Mouse (Mus musculus) CD4-positive, CD25-positive, alpha-beta regulatory T cell, adult 9 weeks (primary cell): ENCODE measurements around the gene Rnf169. TPM values are rescaled to one million over a fixed set of nuclear protein-coding genes. Genes with fewer than 3 reads are reported as not detected.

Experiments
- polyA plus RNA-seq: library from polyadenylated mRNA; unstranded; fragments of 100-300 nt; shearing (Covaris generic); gene quantifications from one replicate; pipeline ENCODE4 v1.2.1, GENCODE M21; 2017

Rnf169 gene
- 4.3 TPM for polyA plus RNA-seq

DNA sequence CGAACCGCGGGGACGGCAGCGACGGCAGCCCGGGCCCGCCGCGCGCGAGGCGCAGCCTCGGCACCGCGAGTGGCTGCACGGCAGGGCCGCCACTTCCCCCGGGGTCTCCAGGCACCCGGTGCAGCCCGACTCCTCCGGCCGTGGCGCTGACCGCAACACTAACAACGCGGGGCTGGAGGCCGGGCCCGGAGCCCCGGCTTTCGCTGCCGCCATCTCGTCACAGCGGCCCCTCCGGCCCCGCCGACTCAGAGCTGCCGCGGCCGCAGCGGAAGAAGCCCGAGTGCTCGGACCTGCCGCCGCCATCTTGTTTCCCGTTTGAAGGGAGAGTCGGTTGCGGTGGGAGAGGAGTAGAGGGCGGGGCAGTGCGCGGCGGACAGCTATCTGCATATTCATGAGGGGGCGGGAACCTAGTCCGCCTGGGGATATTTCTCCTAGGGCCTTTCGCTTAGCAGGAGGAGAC, at the start of gene Rnf169:
Rnf169 (minus strand) TSS at position 317 of the 460 bp plus-strand sequence.

DNA sequence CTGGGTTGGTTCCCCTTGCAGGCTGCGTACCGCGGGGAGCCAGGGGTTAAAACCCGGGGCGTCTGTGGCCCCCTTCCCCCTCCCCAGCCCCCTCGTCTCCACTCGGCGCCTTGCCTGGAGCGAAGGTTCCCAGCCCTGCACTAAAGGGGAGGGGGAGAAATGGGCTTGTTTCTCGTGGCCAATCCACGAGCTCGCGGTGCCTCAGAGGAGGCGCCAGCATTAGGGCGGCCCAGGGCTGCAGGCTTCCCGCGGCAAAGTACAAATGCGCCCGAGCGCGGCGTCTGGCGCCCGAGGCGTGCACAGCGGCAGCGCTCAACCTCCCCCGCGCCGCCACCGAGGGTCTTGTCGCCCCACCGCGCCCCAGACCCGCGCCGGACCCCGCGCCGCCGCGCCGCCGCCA, 25.5 kb upstream of the Rnf169 start, which contains the start of gene Chrdl2:
Chrdl2 (plus strand) TSS at position 383 of the 400 bp plus-strand sequence.

Other genes starting within 250 kb of the Rnf169 start
- gene Olfr521, start 216.9 kb downstream of the Rnf169 start, polyA plus RNA-seq: not detected
- gene Neu3, start 152.0 kb downstream of the Rnf169 start, polyA plus RNA-seq: 28.1 TPM
- gene Xrra1, start 121.3 kb downstream of the Rnf169 start, polyA plus RNA-seq: not detected
- 495 TPM for gene Spcs2, start 117.0 kb downstream of the Rnf169 start, polyA plus RNA-seq
- not detected for gene Chrdl2, start 25.7 kb upstream of the Rnf169 start, polyA plus RNA-seq
- 44.5 TPM for gene Pold3, start 141.1 kb upstream of the Rnf169 start, polyA plus RNA-seq
- gene Lipt2, start 178.8 kb upstream of the Rnf169 start, polyA plus RNA-seq: 0.16 TPM
- gene Kcne3, start 196.1 kb upstream of the Rnf169 start, polyA plus RNA-seq: not detected
- 6.0 TPM for gene Pgm2l1, start 246.9 kb upstream of the Rnf169 start, polyA plus RNA-seq